Mouse (Mus musculus) megakaryocyte, adult 5-6 weeks (primary cell): ENCODE measurements around the gene Ints5. TPM values are rescaled to one million over a fixed set of nuclear protein-coding genes. Genes with fewer than 3 reads are reported as not detected.

Experiments used
- ATAC-seq: 2 replicates; pipeline ENCODE4 v1.8.0; 2016; ENCODE audit warnings: mild to moderate bottlenecking, inconsistent platforms; ENCODE audit not compliant: poor library complexity, severe bottlenecking
- total RNA-seq, 2 experiments: library from RNA; stranded (forward) in 1 of 2; stranded (reverse) in 1 of 2; fragments of 153-499, 151-499 nt in 1 of 2; fragments of 221-1000, 200-1000 nt in 1 of 2; gene quantifications; 2 replicates each; pipeline versions ENCODE4 v1.2.3 to v1.2.4; 2015 to 2017

Gene Ints5
- total RNA-seq, 2 experiments from 2014 or later: 9.1 to 10.2 TPM

DNA sequence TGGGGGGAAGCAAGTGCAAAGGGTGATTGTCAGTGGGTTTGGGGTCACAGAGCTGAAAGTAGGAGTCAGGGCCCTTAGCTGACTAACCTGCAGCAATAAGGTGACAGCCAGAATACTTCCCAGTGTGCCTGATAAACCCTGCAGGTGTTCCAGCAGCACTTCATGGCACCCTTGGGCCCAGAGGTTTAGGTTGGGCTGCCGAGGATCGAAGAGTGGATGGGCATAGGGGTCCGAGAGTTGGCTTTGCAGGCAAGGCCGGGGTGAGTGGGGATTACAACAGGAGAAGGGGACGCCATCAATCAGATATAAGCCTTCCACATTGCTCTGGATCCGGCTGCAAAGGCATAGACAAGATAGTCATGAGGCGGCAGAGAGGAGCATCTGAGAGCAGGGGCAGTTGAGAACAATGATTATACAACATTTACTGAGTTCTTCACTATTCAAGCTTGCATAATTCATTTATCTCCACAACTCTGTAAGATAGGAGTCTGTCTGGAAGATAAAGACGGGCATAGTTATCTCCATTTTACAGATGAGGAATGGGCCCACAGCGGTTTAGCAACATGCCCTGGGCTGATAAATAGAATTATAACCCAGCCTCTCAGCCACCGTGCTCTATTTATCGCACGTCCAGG lies 35.2 kb downstream of the Ints5 start:
- ATAC-seq: no peak

DNA sequence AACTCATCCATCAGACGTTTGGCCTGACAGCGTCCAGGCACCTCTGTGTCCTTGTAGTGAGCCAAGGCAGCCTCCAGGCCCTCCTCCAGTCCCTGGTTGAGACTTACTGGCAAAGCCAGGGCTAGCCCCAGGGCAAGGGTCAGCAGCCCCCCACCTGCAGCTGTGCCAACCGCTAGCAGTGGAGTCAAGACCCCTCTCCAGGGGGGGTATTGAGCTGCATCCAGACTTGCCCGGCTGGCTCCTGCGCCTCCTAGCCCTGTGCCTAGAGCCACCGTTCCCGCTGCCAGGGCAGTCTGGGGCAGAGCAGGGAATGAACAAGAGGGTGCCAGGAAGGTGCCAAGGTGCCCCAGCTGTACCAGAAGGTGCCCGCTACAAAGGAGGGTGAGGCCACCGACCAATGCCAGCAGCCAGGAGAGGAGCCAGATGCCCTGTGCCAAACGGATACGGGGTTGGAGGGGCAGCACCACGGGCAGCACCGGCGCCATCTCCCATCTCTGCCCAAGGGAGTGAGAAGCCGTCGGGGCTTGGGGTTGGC lies 36.0 kb downstream of the Ints5 start:
- ATAC-seq: no peak; the same call in 1 of the 2 replicates

DNA sequence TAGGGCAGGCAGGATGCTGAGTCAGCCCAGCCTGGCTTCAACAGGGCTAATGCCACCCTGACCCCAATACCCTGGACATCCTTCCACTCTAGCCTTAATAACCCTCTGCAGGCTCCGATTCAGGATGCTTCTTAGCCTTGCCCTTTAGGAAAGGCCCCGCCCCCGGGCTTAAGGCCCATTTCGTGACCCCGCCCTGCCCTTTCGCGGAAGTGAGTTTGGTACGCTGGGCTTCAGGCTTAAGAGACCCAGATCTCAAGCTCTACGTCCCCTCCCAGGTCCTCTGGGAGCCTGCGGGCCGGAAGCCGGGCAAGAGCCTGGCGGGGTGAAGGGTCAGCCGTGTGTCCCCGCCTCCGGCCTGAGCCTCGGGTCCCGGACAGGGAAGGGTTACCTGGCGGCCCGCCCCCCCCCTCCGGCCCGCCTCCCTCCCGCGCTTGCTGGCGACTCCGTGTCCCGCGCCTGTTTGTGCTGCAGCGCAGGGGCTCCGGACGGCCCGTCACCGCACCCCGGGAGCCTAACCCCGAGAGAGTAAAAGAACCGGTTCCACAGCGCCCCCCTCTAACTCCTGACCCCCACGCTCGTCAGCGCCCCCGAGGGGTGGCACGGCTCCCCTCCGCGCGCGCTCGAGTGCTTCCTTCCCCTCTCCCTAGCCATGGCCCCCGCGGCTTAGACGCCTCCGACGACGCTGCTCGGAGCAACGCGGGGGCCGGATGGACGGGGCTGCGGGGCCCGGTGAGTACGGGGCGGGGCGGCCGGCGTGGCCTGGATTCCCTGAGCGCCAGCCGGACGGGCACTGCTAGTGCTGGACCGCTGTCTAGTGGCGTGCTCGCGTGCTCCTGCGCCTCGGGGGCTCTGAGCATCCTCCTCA lies 36.7 kb downstream of the Ints5 start, which contains the start of the genes Rom1 and Eml3:
Rom1 (minus strand) TSS at position 133 of the 865 bp plus-strand sequence.
Eml3 (plus strand) TSS at position 329 of the 865 bp plus-strand sequence.
- peak; percentile 85 for ATAC-seq

DNA sequence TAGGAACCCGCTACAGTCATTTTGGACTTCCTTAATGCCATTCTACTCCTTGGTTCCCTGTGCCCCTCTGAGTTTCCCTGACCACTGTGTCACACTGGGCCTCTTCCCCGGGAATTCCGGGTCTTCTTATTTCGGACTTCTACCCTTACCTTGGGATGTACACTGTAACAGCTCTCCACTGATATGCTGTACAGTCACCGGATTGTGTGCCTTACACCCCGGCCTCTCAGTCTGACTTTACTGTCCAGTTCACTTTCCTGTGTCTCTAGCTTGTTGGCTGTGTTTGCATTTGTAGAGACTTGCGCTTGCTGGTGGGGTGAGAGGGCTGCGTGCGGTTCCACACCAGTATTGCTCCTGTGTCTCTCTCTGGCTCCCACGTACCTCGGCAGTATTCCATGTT lies 37.3 kb downstream of the Ints5 start:
- ATAC-seq: no peak

DNA sequence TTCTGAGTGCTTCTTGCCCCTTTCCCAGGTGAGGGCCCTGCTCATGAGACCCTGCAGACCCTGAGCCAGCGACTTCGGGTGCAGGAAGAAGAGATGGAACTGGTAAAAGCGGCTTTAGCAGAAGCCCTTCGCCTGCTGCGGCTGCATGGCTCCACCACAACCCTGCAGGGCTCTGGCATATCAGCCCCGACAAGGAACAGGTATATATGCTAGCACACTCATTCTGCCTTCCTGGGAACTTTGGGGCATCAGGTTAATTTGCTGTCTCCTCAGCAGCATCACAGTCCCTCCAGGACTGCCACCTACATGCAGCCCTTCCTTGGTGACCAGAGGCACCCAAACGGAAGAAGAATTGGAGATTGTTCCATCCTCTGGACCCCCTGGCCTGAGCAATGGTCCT lies 38.0 kb downstream of the Ints5 start:
- no peak for ATAC-seq

DNA sequence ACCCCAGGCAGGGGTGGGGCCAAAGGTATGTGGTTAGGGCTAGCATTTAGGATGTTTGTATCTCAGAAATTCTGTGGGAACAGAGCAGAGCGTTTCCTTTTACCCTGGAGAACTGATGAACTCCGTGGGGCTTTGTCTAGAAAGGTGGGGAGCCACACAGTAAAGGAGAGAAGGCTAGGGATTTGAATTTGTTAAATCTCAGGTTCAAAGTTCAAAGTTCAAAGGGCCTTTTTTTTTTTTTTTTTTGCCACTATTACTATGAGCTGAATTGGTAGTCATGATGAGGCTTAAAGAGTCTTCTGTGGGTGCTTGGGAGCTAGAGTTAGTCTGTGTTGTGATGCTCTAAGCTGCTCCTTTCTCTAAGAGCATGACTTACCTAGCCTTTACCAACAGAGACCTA lies 43.9 kb downstream of the Ints5 start:
- ATAC-seq: no peak

DNA sequence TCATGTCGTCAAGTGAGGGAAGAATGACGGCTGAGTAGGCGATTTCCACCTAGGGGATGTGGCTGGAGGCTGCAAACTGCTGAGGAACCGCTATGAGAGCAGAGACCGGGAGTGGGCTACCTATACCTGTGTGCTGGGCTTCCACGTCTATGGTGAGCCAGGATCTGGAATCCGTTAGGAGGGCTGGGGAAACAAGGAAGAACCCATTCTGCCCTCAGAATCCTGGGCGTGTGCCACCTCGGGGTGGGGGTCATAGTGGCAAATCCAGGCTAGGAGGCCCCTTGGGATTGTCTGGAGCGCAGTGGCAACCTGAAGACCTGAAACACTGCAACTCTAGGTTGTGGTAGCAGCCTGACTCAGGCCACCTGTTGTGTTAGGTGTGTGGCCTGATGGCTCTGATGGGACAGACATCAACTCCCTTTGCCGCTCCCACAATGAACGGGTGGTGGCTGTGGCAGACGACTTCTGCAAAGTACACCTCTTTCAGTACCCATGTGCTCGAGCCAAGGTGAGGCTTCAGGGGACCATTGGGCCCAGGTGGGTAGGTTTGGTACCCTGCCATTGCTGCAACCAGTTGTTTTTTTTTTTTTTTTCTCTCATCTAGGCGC lies 47.8 kb downstream of the Ints5 start:
- ATAC-seq: no peak

DNA sequence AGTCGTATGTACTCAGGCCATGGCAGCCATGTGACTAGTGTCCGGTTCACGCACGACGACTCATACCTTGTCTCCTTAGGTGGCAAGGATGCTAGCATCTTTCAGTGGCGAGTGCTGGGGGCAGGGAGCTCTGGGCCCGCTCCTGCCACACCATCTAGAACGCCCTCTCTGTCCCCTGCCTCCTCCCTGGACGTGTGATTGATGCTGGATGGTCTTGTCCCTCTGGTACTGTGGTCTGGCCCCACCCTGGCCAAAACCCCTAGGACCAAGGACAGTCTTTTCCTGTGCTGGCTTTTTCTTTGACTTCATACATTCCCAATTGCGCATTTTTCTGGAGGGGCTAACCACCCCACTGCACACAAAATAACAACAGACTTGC lies 48.3 kb downstream of the Ints5 start:
- ATAC-seq: no peak

DNA sequence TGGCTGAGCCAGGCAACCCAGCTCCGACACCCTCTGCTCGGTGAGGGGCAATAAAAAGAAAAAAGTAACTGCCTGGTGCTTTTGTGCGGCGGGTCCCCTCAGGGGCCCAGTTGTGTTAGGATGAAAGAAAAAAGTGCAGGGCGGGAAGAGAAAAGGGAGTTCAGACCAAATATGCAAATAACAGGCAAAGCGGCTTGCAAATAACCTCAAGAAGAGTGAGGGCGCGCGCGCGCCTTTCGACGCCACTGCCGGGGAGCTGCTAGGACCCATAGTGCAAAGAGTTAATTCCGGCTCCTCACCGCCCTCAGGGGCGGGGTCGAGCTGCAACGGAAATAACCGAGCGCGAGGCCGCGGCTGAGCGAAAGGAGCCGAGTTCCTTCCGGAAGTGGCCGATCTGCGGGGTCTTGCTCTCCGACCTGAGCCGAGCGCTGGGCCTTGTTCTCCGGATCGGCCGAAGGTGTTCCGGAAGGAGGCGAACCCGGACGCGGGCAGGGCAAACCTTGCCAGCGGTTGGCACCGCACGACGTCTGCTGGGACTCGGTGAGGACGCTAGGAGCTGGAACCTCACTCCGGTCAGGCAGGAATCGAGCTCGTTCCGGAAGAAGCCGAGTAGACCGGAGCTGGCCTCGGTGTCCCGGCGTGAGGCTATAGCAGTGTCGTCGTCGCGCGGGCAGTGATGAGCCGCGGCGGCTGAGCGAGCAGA lies 48.9 kb downstream of the Ints5 start, which contains the start of gene Mta2:
Mta2 (plus strand) TSS at position 361 of the 703 bp plus-strand sequence.
- ATAC-seq: peak; percentile 92

DNA sequence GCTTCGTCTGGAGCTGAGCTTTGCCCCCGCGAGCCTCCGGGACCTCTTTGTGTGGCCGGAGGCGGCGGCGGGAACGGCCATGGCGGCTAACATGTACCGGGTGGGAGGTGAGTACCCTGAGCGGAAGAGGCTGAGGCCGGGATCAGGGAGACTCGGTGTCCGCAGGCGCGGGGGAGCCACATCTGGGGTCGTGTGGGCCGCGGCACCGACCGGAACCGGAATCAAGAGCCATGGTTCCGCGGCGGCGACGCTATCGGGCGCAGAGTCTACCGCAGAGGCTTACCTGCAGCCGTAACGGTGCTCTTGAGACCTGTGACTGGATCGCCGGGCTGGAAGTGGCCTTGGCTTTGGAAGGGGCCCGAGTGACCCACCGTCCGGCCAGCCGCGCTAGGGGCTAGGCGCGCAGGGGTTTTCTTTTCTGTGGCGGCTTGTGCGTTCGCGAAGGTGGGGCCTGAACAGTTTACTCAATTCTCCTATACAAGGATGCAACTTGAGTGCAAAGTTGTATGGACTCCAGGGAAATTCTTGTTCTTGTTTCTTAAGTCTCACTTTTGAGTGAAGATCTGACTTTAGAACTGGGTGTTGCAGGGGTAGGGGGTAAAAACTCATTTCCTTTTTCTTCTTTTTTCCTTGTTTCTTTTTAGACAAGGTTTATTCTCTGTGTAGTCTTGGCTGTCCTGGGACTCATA lies 49.6 kb downstream of the Ints5 start:
- peak; percentile 23 for ATAC-seq

DNA sequence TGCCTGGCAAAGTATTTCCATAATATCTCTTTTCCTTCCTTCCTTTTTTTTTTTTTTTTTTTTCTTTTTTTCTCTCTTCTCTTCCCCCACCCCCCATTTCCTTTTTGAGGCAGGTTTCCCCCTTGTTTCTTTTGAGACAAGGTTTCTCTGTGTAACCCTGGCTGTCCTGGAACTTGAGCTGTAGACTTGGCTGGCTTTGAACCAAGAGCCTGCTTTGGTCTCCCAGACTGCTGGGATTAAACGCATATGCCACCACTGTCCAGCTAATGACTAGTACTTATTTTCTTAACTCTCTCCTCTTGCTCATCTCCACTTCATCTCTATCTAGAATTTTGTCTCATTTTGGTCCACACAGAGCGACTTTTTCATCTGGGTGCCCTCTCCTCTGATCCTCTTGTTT lies 50.2 kb downstream of the Ints5 start:
- ATAC-seq: no peak

DNA sequence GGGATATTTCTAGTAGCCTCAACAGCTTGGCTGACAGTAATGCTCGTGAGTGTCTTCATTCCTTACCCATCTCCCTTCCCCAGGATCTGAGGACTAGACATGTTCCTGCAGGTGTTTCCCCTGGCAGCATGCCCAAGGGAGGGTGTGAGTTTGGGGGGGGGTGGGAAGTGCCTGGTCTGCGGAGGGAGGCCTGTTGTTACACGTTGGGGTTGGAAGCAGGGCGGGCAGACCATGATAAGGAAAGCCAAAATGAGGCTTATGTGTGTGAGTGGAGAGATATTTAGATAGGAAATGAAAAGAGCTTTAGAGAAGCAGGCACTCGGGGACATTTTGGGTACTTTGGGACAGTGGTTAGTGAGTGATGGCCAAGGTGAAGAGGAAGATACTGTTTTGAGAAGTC lies 51.3 kb downstream of the Ints5 start:
- no peak for ATAC-seq

DNA sequence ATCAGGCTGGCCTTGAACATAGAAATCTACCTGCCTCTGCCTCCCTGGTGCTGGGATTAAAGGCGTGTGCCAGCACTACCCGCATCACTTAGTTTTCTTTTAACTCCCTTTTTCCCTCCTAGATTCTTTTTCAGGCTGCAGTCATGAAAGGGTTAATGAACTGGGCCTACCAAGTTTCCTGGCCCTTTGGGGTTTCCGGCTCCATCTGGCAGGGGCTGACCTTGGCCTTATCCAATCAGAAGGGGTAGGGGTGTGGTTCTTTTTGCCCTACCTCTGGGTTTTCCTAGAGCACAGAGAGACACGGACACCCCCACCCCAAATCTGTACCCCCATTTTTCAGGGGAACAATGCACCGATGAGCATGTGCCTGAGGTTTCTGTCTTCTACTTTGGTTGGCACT lies 51.9 kb downstream of the Ints5 start:
- ATAC-seq: no peak

DNA sequence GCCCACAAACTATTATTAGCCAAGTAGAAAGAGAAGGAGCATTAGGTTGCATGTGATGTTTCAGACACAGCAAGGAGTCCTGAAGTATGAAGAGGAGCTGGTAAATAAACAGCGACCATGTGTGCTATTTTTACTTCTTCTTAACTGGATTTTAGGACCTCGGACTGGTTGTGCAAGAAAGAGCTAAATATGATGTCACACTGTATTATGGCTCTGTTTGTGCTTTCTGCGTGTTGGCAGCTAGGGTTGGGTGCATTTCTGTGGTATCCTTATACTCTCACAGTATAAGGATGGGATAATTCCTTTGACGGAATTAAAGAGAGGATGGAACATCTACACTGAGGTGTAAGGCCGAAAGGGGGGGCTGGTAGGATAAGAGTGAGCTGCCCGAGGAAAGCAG lies 52.4 kb downstream of the Ints5 start:
- no peak for ATAC-seq

DNA sequence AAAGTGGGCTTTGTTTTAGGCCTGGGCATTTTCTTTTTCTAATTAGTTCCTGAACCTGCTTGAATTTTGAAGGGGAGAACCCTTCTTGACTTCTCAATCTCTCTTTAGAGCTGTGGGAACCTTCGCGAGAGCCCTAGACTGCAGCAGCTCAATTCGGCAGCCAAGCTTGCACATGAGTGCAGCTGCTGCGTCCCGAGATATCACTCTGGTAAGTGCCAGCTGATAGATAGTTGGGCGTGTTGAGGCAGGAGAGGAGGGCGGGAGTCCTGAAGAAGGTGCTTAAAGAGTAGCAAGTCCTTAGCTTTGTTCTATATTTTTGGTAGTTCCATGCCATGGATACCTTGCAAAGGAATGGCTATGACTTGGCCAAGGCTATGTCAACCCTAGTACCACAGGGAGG lies 54.1 kb downstream of the Ints5 start:
- ATAC-seq: no peak

Other genes with a start within 250 kb of the Ints5 start
Only the 30 nearest of the 33 such genes appear.
- 26.3 and 32.6 TPM in 2 replicates for gene Slc3a2, start 169.6 kb upstream of the Ints5 start, total RNA-seq (2015)
- 31.6 and 34.1 TPM in 2 replicates for gene Slc3a2, start 169.6 kb upstream of the Ints5 start, total RNA-seq (2017)
- gene Wdr74, start 157.2 kb upstream of the Ints5 start, total RNA-seq (2015): 30.3 and 37.1 TPM in 2 replicates
- 38.2 and 38.5 TPM in 2 replicates for gene Wdr74, start 157.2 kb upstream of the Ints5 start, total RNA-seq (2017)
- gene 1700092M07Rik, start 152.3 kb upstream of the Ints5 start, total RNA-seq (2015): 0.83 TPM in 1 of 2 replicates, not detected in the other
- gene 1700092M07Rik, start 152.3 kb upstream of the Ints5 start, total RNA-seq (2017): 1.3 TPM in 1 of 2 replicates, not detected in the other
- gene Stx5a, start 151.6 kb upstream of the Ints5 start, total RNA-seq (2015): 40.9 and 55.3 TPM in 2 replicates
- 40.8 and 65.6 TPM in 2 replicates for gene Stx5a, start 151.6 kb upstream of the Ints5 start, total RNA-seq (2017)
- gene Nxf1, start 135.9 kb upstream of the Ints5 start, total RNA-seq (2015): 257 and 292 TPM in 2 replicates
- 69.7 and 76.0 TPM in 2 replicates for gene Nxf1, start 135.9 kb upstream of the Ints5 start, total RNA-seq (2017)
- 28.1 and 36.6 TPM in 2 replicates for gene Tmem223, start 122.0 kb upstream of the Ints5 start, total RNA-seq (2015)
- 11.6 and 12.0 TPM in 2 replicates for gene Tmem223, start 122.0 kb upstream of the Ints5 start, total RNA-seq (2017)
- 172 and 177 TPM in 2 replicates for gene Tmem179b, start 118.5 kb upstream of the Ints5 start, total RNA-seq (2015)
- gene Tmem179b, start 118.5 kb upstream of the Ints5 start, total RNA-seq (2017): 98.4 and 108 TPM in 2 replicates
- gene Taf6l, start 106.6 kb upstream of the Ints5 start, total RNA-seq (2015): 5.1 and 6.2 TPM in 2 replicates
- gene Taf6l, start 106.6 kb upstream of the Ints5 start, total RNA-seq (2017): 8.9 and 9.8 TPM in 2 replicates
- gene Polr2g, start 94.4 kb upstream of the Ints5 start, total RNA-seq (2015): 124 and 125 TPM in 2 replicates
- gene Polr2g, start 94.4 kb upstream of the Ints5 start, total RNA-seq (2017): 54.1 and 58.2 TPM in 2 replicates
- 0.62 and 2.3 TPM in 2 replicates for gene Zbtb3, start 90.5 kb upstream of the Ints5 start, total RNA-seq (2015)
- gene Zbtb3, start 90.5 kb upstream of the Ints5 start, total RNA-seq (2017): 1.8 and 2.5 TPM in 2 replicates
- gene Ttc9c, start 73.7 kb upstream of the Ints5 start, total RNA-seq (2015): 28.6 and 31.0 TPM in 2 replicates
- 53.6 and 63.7 TPM in 2 replicates for gene Ttc9c, start 73.7 kb upstream of the Ints5 start, total RNA-seq (2017)
- 52.3 and 56.0 TPM in 2 replicates for gene Hnrnpul2, start 73.0 kb upstream of the Ints5 start, total RNA-seq (2015)
- 72.8 and 94.4 TPM in 2 replicates for gene Hnrnpul2, start 73.0 kb upstream of the Ints5 start, total RNA-seq (2017)
- not detected in 2 replicates for gene AC129217.1, start 63.2 kb upstream of the Ints5 start, total RNA-seq (2015)
- 1.8 and 5.9 TPM in 2 replicates for gene AC129217.1, start 63.2 kb upstream of the Ints5 start, total RNA-seq (2017)
- gene Bscl2, start 55.5 kb upstream of the Ints5 start, total RNA-seq (2015): 84.8 and 97.8 TPM in 2 replicates
- 48.1 and 49.6 TPM in 2 replicates for gene Bscl2, start 55.5 kb upstream of the Ints5 start, total RNA-seq (2017)
- 0.16 TPM in 1 of 2 replicates, not detected in the other for gene Gng3, start 53.8 kb upstream of the Ints5 start, total RNA-seq (2015)
- not detected in 2 replicates for gene Gng3, start 53.8 kb upstream of the Ints5 start, total RNA-seq (2017)
- 0.16 and 0.55 TPM in 2 replicates for gene Lrrn4cl, start 42.2 kb upstream of the Ints5 start, total RNA-seq (2015)
- 0.12 TPM in 1 of 2 replicates, not detected in the other for gene Lrrn4cl, start 42.2 kb upstream of the Ints5 start, total RNA-seq (2017)
- 63.2 and 66.8 TPM in 2 replicates for gene Ubxn1, start 21.5 kb upstream of the Ints5 start, total RNA-seq (2015)
- 149 and 168 TPM in 2 replicates for gene Ubxn1, start 21.5 kb upstream of the Ints5 start, total RNA-seq (2017)
- 39.9 and 41.9 TPM in 2 replicates for gene Uqcc3, start 12.1 kb upstream of the Ints5 start, total RNA-seq (2015)
- 58.1 and 75.6 TPM in 2 replicates for gene Uqcc3, start 12.1 kb upstream of the Ints5 start, total RNA-seq (2017)
- gene Lbhd1, start 9.3 kb upstream of the Ints5 start, total RNA-seq (2015): 29.0 and 50.8 TPM in 2 replicates
- 5.2 and 7.5 TPM in 2 replicates for gene Lbhd1, start 9.3 kb upstream of the Ints5 start, total RNA-seq (2017)
- not detected in 2 replicates for gene Gm49403, start 9.1 kb upstream of the Ints5 start, total RNA-seq (2015)
- gene Gm49403, start 9.1 kb upstream of the Ints5 start, total RNA-seq (2017): not detected in 2 replicates
- gene 1810009A15Rik, start 4.2 kb upstream of the Ints5 start, total RNA-seq (2015): 43.9 and 64.0 TPM in 2 replicates
- gene 1810009A15Rik, start 4.2 kb upstream of the Ints5 start, total RNA-seq (2017): 61.2 and 66.3 TPM in 2 replicates
- gene Gm49416, start 4.1 kb upstream of the Ints5 start, total RNA-seq (2015): 0.27 TPM in 1 of 2 replicates, not detected in the other
- gene Gm49416, start 4.1 kb upstream of the Ints5 start, total RNA-seq (2017): 0.85 TPM in 1 of 2 replicates, not detected in the other
- 69.0 and 71.3 TPM in 2 replicates for gene Ganab, start 5.1 kb downstream of the Ints5 start, total RNA-seq (2015)
- 51.7 and 58.4 TPM in 2 replicates for gene Ganab, start 5.1 kb downstream of the Ints5 start, total RNA-seq (2017)
- 19.5 and 23.3 TPM in 2 replicates for gene B3gat3, start 27.4 kb downstream of the Ints5 start, total RNA-seq (2015)
- gene B3gat3, start 27.4 kb downstream of the Ints5 start, total RNA-seq (2017): 28.9 and 29.8 TPM in 2 replicates
- gene Rom1, start 36.4 kb downstream of the Ints5 start, total RNA-seq (2015): 1.4 and 1.8 TPM in 2 replicates
- 0.81 and 3.2 TPM in 2 replicates for gene Rom1, start 36.4 kb downstream of the Ints5 start, total RNA-seq (2017)
- 17.1 and 18.0 TPM in 2 replicates for gene Eml3, start 36.5 kb downstream of the Ints5 start, total RNA-seq (2015)
- 29.3 and 32.0 TPM in 2 replicates for gene Eml3, start 36.5 kb downstream of the Ints5 start, total RNA-seq (2017)
- gene Mta2, start 48.9 kb downstream of the Ints5 start, total RNA-seq (2015): 47.3 and 53.3 TPM in 2 replicates
- 98.8 and 106 TPM in 2 replicates for gene Mta2, start 48.9 kb downstream of the Ints5 start, total RNA-seq (2017)
- gene Tut1, start 60.8 kb downstream of the Ints5 start, total RNA-seq (2015): 1.7 and 2.9 TPM in 2 replicates
- 8.8 and 9.9 TPM in 2 replicates for gene Tut1, start 60.8 kb downstream of the Ints5 start, total RNA-seq (2017)
- 319 and 343 TPM in 2 replicates for gene Eef1g, start 74.0 kb downstream of the Ints5 start, total RNA-seq (2015)
- gene Eef1g, start 74.0 kb downstream of the Ints5 start, total RNA-seq (2017): 206 and 209 TPM in 2 replicates
- gene Ahnak, start 96.3 kb downstream of the Ints5 start, total RNA-seq (2015): 372 and 397 TPM in 2 replicates
- gene Ahnak, start 96.3 kb downstream of the Ints5 start, total RNA-seq (2017): 659 and 727 TPM in 2 replicates